Mouse (Mus musculus) adipocyte (in vitro differentiated cells): ENCODE results near the gene Cox17.

Experiments used
- DNase-seq: peaks from one replicate; pipeline ENCODE4 v3.0.0-alpha.2; 2016; ENCODE audit warnings: low spot score

Gene Cox17

GRCm38 (mm10) chr16:38395060-38395730 lies 48.4 kb downstream of the Cox17 start:
- DNase-seq: no peak

DNA sequence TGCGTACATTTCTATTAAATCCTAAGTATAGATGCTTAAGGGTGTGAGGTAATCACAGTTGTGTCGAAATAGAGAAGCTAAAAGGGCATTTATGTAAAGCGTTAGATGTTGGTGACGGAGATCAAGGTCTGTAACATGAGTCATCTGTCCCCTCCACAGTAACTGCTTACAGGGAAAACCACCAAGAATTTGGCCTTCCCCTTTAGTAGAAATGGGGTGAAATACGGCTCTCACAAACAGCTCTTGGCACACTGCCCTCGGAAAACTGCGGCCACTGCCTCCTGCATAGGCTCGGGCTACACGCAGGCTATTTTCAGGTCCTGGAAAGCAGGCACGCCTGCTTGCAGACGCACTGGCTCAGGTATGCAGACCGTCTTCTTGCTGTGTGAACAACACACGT lies 49.4 kb downstream of the Cox17 start:
- DNase-seq: peak; percentile 80

- DNase-seq: no peak
Observed at GRCm38 (mm10) chr16:38398266-38398665, 51.5 kb downstream of the Cox17 start.

DNA sequence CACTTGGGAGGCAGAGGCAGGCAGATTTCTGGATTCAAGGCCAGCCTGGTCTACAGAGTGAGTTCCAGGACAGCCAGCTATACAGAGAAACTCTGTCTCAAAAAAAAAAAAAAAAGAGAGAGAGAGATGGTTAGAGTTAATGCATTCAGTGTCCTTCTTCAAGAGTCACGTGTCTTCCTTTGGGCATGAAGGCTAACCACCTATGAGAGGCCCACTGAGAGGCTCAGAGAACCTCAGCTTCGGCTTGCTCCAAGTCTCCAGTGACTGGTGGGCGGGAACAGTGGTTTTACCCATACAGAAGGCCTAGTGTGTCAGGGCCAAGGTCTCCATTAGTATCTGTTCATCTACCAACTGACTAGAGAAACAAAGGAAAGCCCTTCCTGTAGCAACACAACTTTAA lies 52.3 kb downstream of the Cox17 start:
- no peak for DNase-seq

DNA sequence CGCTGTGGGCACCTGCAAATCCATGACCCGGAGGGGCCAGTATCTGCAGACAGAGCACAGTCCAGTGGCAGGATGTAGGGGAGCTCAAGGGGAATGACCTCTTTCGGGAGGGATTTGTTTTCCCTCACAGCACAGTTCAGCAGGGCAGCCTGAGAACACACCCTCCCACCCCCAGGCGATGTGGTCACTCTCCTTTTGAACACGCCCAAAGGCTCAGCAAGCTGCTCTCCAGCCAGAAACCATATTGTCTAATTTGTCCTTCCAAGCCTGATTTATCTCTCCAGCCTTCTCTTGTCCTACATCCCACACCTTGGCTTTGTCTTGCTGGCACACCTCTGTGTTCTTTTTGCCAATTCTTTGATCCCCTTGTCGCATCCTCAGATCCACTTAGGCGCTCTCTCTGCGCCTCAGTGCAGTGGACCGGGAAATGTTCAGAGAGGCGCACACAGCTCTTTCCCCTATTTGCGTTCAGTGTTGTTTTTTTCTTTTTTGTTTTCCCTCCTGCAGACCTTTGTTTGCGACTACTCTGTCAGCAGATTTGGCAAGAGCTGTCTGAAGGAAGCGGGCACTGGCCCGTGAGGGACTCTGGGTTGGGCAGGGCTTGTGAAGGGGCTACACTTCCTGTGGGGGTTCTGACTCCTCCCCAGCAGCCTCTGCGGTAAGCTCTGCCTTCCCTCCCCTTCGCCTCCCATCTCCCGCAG lies 52.9 kb downstream of the Cox17 start:
- DNase-seq: no peak

DNA sequence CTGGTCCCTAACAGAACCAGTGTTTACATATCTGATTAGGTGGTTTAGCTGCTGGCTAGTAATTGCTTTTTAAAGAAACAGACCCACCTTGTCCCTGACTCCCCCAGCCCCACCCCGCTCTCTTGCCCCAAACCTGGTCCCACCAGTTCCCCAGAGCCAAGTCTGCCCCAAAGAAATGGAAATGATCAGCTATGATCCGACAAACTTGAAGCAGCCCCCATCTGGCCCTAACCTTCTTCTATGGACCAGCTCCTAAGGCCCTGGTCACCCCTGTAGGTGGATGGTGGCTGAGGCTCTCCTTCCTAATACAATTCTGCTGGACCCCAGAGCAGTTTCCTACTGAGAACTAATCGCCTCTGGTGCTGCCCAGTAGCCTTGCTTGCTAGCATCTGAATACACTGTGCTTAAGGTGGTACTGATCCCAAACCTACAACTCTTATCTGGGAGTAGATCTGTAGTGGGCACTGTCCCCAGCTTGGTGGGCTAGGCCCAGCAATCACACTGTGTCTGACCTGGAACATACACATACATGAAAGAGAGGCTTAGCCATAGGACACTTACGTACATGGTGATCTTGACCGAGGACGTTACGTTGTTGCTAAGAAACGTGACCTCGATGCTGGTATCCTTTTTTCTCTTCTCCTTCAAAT lies 53.6 kb downstream of the Cox17 start:
- DNase-seq: no peak

DNA sequence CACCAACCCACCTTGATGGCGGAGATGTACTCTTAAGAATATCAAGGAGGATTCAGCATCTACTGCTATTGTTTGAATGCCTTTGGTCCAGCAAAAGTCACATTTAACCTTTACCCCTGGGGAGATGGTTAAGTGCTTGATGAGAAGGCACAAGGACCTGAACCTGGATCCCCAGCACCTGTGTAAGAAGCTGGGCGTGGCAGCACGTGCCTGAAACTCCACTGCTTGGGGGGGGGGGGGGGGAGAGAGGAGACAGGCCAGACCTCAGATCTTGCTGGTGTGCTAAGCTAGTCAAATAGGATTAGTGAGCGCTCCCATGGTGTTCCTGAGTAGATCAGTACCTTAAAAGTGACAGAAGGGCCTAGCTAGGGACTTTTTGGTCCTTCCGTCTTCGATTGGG lies 54.7 kb downstream of the Cox17 start:
- no peak for DNase-seq
